Mouse (Mus musculus) bone marrow macrophage, adult 2 months (primary cell): Measurements from ENCODE around the gene Hspbap1. TPM values are rescaled to one million over a fixed set of nuclear protein-coding genes. Genes with fewer than 3 reads are reported as not detected.
A peak's percentile ranks its signal among the peaks of the same experiment; 100 is the strongest.

Experiments
- H3K27ac ChIP-seq: 2 replicates; pipeline ENCODE4 v1.5.1; 2012; ENCODE audit warnings: low read depth, low read length; ENCODE audit not compliant: insufficient read depth
- H3K4me1 ChIP-seq: 2 replicates; pipeline ENCODE4 v1.6.1; 2012; ENCODE audit warnings: low read length; ENCODE audit not compliant: control insufficient read depth, insufficient read depth
- H3K4me3 ChIP-seq: 2 replicates; pipeline ENCODE4 v1.5.1; 2012; ENCODE audit warnings: mild to moderate bottlenecking, low read length, moderate library complexity; ENCODE audit not compliant: insufficient read depth
- CTCF ChIP-seq: IDR thresholded peaks from 2 replicates; pipeline ENCODE4 v1.5.1; 2012; ENCODE audit warnings: low read depth, mild to moderate bottlenecking, low read length, moderate library complexity
- POLR2A ChIP-seq: IDR thresholded peaks from 2 replicates; pipeline ENCODE4 v1.6.1; 2012; ENCODE audit warnings: mild to moderate bottlenecking, low read depth, low read length, borderline replicate concordance
- polyA plus RNA-seq: library from polyadenylated mRNA; stranded (reverse); fragments of >200 nt; gene quantifications from 2 replicates; pipeline ENCODE4 v1.2.4, GENCODE M21; 2012; ENCODE audit not compliant: missing spikeins, insufficient read depth, insufficient read length

Gene Hspbap1
- polyA plus RNA-seq, result 3.2 and 3.3 TPM in 2 replicates

- Histone ChIP-seq H3K27ac (peak within 1 kb of the TSS; percentile 88), H3K4me3 (peak within 1 kb of the TSS; percentile 91), H3K4me1 (peaks cover 21% of the 10 kb centered on the region)
- TF ChIP-seq POLR2A (0 out of 2 replicates have a peak, but pooled peaks have one; percentile 7), CTCF (no peak)
These were observed at the start of gene Hspbap1 for GRCm38 (mm10) chr16:35769878-35770657. Gene Hspbap1, plus strand, starts transcription at chr16:35770375.

- no peak overlapping the region for H3K27ac ChIP-seq
- H3K4me3 ChIP-seq, result no peak overlapping the region
- TF ChIP-seq CTCF (no peak), POLR2A (no peak)
- H3K4me1 ChIP-seq, result no peaks in the 10 kb centered on the region
These were observed 45.6 kb upstream of the Hspbap1 start for GRCm38 (mm10) chr16:35724561-35724960.

GRCm38 (mm10) chr16:35726601-35727000 is 43.6 kb upstream of the Hspbap1 start:
- TF ChIP-seq CTCF (no peak), POLR2A (no peak)

GRCm38 (mm10) chr16:35729151-35729738 is 40.9 kb upstream of the Hspbap1 start:
- Histone ChIP-seq H3K4me3 (no peak overlapping the region), H3K4me1 (no peaks in the 10 kb centered on the region), H3K27ac (no peak overlapping the region)
- TF ChIP-seq CTCF (no peak), POLR2A (no peak)

More at GRCm38 (mm10) chr16:35726601-35727000, 43.6 kb upstream of the Hspbap1 start:
- Histone ChIP-seq H3K4me1 (no peaks in the 10 kb centered on the region), H3K27ac (no peak overlapping the region), H3K4me3 (no peak overlapping the region)

GRCm38 (mm10) chr16:35732096-35732495 is 38.1 kb upstream of the Hspbap1 start:
- Histone ChIP-seq H3K4me3 (no peak overlapping the region), H3K27ac (no peak overlapping the region), H3K4me1 (no peaks in the 10 kb centered on the region)
- TF ChIP-seq CTCF (no peak), POLR2A (no peak)

- Histone ChIP-seq H3K27ac (no peak overlapping the region), H3K4me3 (no peak overlapping the region), H3K4me1 (peaks cover 2% of the 10 kb centered on the region)
- peak; percentile 95 for TF ChIP-seq CTCF
- TF ChIP-seq POLR2A, result no peak
These were observed 36.1 kb upstream of the Hspbap1 start for GRCm38 (mm10) chr16:35734038-35734437.

- TF ChIP-seq CTCF (no peak), POLR2A (no peak)
- Histone ChIP-seq H3K27ac (no peak overlapping the region), H3K4me3 (no peak overlapping the region), H3K4me1 (peaks cover 21% of the 10 kb centered on the region)
These were observed 31.9 kb upstream of the Hspbap1 start for GRCm38 (mm10) chr16:35738096-35738767.

- no peak for TF ChIP-seq CTCF
- TF ChIP-seq POLR2A, result no peak
- Histone ChIP-seq H3K4me3 (no peak overlapping the region), H3K27ac (peak overlapping the region; percentile 40), H3K4me1 (peaks cover 21% of the 10 kb centered on the region)
These were observed 30.6 kb upstream of the Hspbap1 start for GRCm38 (mm10) chr16:35739548-35739947.

GRCm38 (mm10) chr16:35740357-35740756 is 29.8 kb upstream of the Hspbap1 start:
- H3K4me1 ChIP-seq, result peaks cover 21% of the 10 kb centered on the region
- H3K27ac ChIP-seq, result no peak overlapping the region
- no peak for TF ChIP-seq POLR2A
- no peak for TF ChIP-seq CTCF
- no peak overlapping the region for H3K4me3 ChIP-seq

GRCm38 (mm10) chr16:35740943-35741342 is 29.2 kb upstream of the Hspbap1 start:
- Histone ChIP-seq H3K27ac (no peak overlapping the region), H3K4me3 (no peak overlapping the region), H3K4me1 (peaks cover 21% of the 10 kb centered on the region)
- TF ChIP-seq POLR2A (no peak), CTCF (no peak)
